Mouse (Mus musculus): ENCODE measurements at regions not wholly inside any gene's neighbourhood (a gene's known extent, or its start where the extent isn't known, plus 50 kb on each side); places are given as distances from the start of the nearest gene placed in this dataset.

GRCm38 (mm10) chr13:35469361-35470198, 190.1 kb upstream of the Cdyl start:
- no peak for DNase-seq (ENCODE audit: low spot score in 2 of 2)

GRCm38 (mm10) chr13:35478226-35478625, 181.4 kb upstream of the Cdyl start:
- DNase-seq (ENCODE audit: low spot score in 2 of 2), result no peak

- no peak for DNase-seq (ENCODE audit: low spot score in 2 of 2)
These were observed 177.3 kb upstream of the Cdyl start for GRCm38 (mm10) chr13:35482340-35482739.

- no peak for DNase-seq (ENCODE audit: low spot score in 2 of 2)
These were observed 173.5 kb upstream of the Cdyl start for GRCm38 (mm10) chr13:35486125-35486524.

GRCm38 (mm10) chr13:35499776-35500175, 159.9 kb upstream of the Cdyl start:
- DNase-seq (ENCODE audit: low spot score in 2 of 2), result no peak

GRCm38 (mm10) chr13:35500891-35501290, 158.7 kb upstream of the Cdyl start:
- DNase-seq (ENCODE audit: low spot score in 2 of 2), result no peak

- DNase-seq (ENCODE audit: low spot score in 2 of 2), result no peak
These were observed 158.1 kb upstream of the Cdyl start for GRCm38 (mm10) chr13:35501351-35502146.

- DNase-seq (ENCODE audit: low spot score in 2 of 2), result no peak
These were observed 157.5 kb upstream of the Cdyl start for GRCm38 (mm10) chr13:35502147-35502522.

- DNase-seq (ENCODE audit: low spot score in 2 of 2), result no peak
These were observed 156.2 kb upstream of the Cdyl start for GRCm38 (mm10) chr13:35503362-35503821.

- no peak for DNase-seq (ENCODE audit: low spot score in 2 of 2)
These were observed 152.4 kb upstream of the Cdyl start for GRCm38 (mm10) chr13:35507195-35507594.

GRCm38 (mm10) chr13:35512029-35512507, 147.6 kb upstream of the Cdyl start:
- no peak for DNase-seq (ENCODE audit: low spot score in 2 of 2)

- no peak for DNase-seq (ENCODE audit: low spot score in 2 of 2)
These were observed 146.5 kb upstream of the Cdyl start for GRCm38 (mm10) chr13:35513120-35513519.

GRCm38 (mm10) chr13:35515291-35515690, 144.3 kb upstream of the Cdyl start:
- DNase-seq (ENCODE audit: low spot score in 2 of 2), result no peak

GRCm38 (mm10) chr13:35517692-35518091, 141.9 kb upstream of the Cdyl start:
- DNase-seq (ENCODE audit: low spot score in 2 of 2), result no peak

- no peak for DNase-seq (ENCODE audit: low spot score in 2 of 2)
These were observed 137.4 kb upstream of the Cdyl start for GRCm38 (mm10) chr13:35522272-35522671.

- no peak for DNase-seq (ENCODE audit: low spot score in 2 of 2)
These were observed 130.1 kb upstream of the Cdyl start for GRCm38 (mm10) chr13:35529577-35529976.

- DNase-seq (ENCODE audit: low spot score in 2 of 2), result no peak
These were observed 122.5 kb upstream of the Cdyl start for GRCm38 (mm10) chr13:35537106-35537505.

- no peak for DNase-seq (ENCODE audit: low spot score in 2 of 2)
These were observed 121.7 kb upstream of the Cdyl start for GRCm38 (mm10) chr13:35537936-35538335.

- no peak for DNase-seq (ENCODE audit: low spot score in 2 of 2)
These were observed 119.2 kb upstream of the Cdyl start for GRCm38 (mm10) chr13:35540433-35540832.

- DNase-seq (ENCODE audit: low spot score in 2 of 2), result no peak
These were observed 118.6 kb upstream of the Cdyl start for GRCm38 (mm10) chr13:35541053-35541452.

GRCm38 (mm10) chr13:35564006-35564405, 95.6 kb upstream of the Cdyl start:
- no peak for DNase-seq (ENCODE audit: low spot score in 2 of 2)

GRCm38 (mm10) chr13:35581616-35582015, 78.0 kb upstream of the Cdyl start:
- no peak for DNase-seq (ENCODE audit: low spot score in 2 of 2)

GRCm38 (mm10) chr13:35598003-35598402, 61.6 kb upstream of the Cdyl start:
- no peak for DNase-seq (ENCODE audit: low spot score in 2 of 2)
